Mouse (Mus musculus) adrenal gland, postnatal 4 days (tissue): ENCODE data around the gene Pygb. TPM values are rescaled to one million over a fixed set of nuclear protein-coding genes. Genes with fewer than 3 reads are reported as not detected.

Experiments used
- DNase-seq, 2 experiments: peaks; one replicate each; pipeline ENCODE4 v3.0.0; 2021 to 2022; ENCODE audit warnings: low spot score in 2 of 2, mixed read lengths in 2 of 2
- long read RNA-seq, 2 experiments: library from polyadenylated mRNA; stranded (forward); transcript quantifications; one replicate each; pipeline ENCODE4 v2.0.0; 2021
- total RNA-seq, 2 experiments: library from RNA; stranded (reverse); gene quantifications; 2 replicates each; pipeline ENCODE4 v1.2.3; 2021

The Pygb gene
- 10 to 100 TPM; 52.2 to 54.5 TPM for total RNA-seq
- long read RNA-seq, experiment 1, transcript Pygb-201 (20 exons, 3,909 nt), result major isoform, 32 of 45 reads
- long read RNA-seq, experiment 1, partial matches to known transcripts, result 8 of 45 reads
- long read RNA-seq, experiment 1, other reads (novel, unspliced or antisense), result 4 of 45 reads
- long read RNA-seq, experiment 2, transcript Pygb-201 (20 exons, 3,909 nt), result major isoform, 101 of 125 reads
- long read RNA-seq, experiment 2, partial matches to known transcripts, result 14 of 125 reads
- long read RNA-seq, experiment 2, other reads (novel, unspliced or antisense), result 9 of 125 reads

DNA sequence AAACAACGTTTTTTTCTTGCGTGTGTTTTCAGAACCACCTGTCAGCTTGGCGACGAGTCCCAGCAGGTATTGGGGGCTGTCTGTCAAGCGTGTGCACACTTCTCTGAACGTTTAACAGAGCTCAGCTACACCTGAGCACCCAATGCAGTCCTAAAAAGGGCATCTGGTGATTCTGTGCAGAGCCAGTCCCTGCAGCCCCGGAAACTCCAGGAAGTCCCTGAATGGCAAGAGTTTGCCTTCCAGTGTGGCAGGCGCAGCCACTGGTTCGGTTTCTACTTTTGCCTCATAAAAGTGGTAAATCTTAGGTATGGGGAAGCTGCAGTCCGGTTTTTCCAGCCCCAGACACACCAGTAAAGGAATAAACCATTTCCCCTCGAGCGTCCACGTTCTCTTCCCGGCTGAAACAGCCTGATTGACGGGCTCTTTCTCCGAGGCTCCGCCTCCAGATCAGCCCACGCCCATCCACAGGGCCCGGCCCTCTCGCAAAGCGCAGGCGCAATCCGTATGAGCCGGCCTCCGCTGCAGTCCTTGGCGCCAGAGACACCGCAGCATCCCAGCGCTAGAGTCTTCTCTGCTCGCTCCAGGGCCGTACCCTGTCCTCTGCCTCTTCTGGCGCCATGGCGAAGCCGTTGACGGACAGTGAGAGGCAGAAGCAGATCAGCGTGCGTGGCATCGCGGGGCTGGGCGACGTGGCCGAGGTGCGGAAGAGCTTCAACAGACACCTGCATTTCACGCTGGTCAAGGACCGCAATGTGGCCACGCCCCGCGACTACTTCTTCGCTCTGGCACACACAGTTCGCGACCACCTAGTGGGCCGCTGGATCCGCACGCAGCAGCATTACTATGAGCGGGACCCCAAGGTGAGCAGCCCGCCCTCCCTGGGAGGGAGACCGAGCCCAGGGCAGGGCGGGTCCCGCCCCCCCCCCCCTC, at the start of gene Pygb:
TSS of gene Pygb (plus strand) at position 485 of the 930 bp plus-strand sequence.
- DNase-seq, result peak; percentile 55 to 67

GRCm38 (mm10) chr2:150737881-150738280, 48.7 kb upstream of the Pygb start:
- DNase-seq, result no peak

GRCm38 (mm10) chr2:150740145-150740841, 46.2 kb upstream of the Pygb start:
- no peak for DNase-seq

GRCm38 (mm10) chr2:150741405-150741804, 45.1 kb upstream of the Pygb start:
- no peak for DNase-seq

GRCm38 (mm10) chr2:150745016-150745415, 41.5 kb upstream of the Pygb start:
- no peak for DNase-seq

DNA sequence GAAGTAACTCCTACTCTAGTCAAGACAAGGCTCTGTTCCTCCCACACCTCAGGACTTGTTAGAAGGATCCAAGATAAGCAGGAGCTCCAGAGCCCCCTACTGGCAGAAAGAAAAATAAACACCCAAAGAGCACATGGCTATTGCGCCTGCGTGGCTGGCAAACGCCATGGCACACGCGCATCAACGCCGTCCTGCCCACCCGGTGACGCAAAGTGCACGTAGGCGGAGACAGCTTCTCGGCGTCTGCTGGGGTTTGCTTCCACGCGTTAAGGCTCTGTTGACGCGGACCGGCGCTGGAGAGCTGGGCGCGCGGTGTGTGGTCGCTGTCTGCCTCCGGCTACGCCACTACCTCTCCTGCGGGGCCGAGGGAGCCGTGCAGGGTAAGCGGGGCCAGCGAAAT, 37.7 kb upstream of the Pygb start, which contains the start of gene Entpd6:
TSS of gene Entpd6 (plus strand) at position 189 of the 400 bp plus-strand sequence.
- peak; percentile 66 to 84 for DNase-seq

DNA sequence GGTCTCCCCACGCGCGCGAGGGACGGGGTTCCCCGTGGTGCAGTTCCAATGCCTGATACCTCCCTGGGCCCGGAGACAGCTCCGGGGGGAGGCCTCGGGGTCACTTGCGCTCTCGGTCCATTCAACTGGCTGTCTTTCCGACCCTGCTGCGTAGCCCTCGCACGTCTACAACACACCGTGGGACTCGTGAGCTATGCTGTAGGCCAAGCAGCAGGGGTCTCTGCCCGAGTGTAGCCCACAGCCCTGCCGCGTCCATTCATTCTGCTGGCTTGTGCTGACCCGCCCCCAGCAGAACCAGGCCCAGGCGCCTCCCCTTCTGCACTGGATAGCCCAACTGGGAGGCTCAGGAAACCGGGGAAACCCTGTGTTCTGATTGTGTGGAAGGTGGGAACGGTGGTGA, 37.3 kb upstream of the Pygb start:
- DNase-seq, result no peak

GRCm38 (mm10) chr2:150750129-150750979, 36.2 kb upstream of the Pygb start:
- no peak for DNase-seq

DNA sequence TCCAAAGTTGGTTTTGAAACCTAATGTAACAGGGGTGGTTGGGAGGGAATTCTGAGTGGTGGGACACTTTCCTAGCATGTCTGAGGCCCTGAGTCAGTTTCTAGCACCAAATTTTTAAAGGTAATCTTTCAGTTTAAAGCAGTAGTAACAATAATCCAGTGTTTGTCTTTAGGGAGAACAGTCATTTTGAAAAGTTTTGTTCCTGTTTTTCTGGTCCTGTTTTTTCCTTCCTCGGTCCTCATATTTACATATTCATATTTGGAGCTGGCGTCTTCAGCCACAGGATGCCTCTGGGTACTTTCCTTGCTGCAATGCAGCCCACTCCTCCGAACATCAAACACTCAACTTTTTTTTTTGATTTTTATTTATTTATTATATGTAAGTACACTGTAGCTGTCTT, 31.5 kb upstream of the Pygb start:
- DNase-seq, result no peak

GRCm38 (mm10) chr2:150761476-150761875, 25.1 kb upstream of the Pygb start:
- DNase-seq, result no peak

DNA sequence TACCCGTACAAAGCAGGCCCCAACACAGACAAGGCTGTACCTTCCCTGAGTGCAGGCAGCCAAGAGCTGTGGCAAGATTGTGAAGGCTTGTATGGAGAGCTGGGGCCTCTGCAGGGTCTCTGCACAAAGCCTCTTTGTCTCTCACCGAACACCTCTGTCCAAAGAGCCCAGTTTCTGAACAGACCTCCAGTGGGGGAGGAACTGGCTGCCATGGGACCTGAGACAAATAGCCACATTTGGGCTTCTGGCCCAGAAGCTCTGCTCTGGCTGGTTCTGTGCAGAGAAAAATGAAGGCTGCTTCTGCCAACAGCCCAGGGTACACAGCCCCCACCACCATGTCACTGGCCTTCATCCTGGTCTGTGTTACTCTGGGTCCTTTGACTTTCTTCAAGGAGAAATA, 20.9 kb upstream of the Pygb start:
- no peak for DNase-seq

DNA sequence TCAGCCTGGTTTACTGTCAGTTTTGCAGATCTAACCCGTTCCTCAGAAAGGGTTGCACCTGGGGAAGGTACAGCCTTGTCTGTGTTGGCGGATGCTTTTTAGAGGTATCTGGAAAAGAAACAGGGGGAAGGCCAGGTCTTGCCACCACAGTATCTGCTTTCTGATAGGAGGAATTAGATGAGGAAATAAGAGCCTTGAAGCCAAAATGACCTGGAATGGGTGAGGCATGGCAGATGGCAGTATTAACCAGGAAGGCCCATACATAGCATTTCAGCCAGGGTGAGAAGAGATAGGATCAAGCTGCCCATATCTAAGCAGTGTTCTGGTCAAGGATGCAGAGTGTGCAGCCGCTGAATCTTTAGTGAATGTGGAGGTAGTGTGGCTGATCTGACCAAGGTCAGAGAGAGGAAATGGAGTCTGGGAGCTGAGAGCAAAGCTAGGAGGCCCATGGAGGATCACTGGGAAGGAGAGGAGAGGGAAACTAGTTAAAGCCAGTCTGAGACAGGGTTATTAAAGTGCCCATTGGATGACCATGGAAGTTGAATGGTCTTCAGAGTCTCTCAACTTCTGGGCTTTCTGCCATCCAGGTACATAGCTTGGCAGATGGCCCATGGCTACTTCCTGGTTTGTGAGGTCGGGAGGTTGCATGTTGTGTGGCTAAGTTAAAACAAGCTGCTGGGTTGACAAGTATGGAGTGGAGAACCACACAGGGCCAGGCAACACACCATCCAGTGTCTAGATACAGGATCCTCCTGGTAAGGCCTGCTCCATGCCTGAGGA, 20.3 kb upstream of the Pygb start:
- DNase-seq, result no peak

- no peak for DNase-seq
These were observed 17.9 kb upstream of the Pygb start for GRCm38 (mm10) chr2:150768678-150769077.

DNA sequence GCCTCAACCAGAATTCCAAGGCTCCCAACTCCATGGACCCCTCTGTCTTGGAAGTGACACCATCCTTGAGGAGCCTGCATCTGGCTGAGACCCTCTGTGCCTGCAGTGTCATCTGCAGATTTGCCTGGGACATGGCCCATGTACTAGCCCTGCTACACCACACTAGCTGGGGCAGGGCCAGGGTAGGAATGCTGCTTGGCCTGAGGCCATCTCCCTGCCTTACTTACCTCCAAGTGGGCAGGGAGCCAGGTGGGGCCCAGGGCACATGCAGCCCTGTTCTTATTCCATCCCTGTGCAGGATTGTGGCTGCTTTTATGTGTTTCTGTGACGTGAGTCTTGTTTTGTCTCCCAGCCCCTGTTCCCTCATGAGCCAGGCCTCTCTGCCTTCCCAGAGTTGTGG, 15.8 kb upstream of the Pygb start:
- no peak for DNase-seq

- no peak for DNase-seq
These were observed 15.4 kb upstream of the Pygb start for GRCm38 (mm10) chr2:150771169-150771568.

GRCm38 (mm10) chr2:150771996-150772395, 14.5 kb upstream of the Pygb start:
- DNase-seq, result no peak

DNA sequence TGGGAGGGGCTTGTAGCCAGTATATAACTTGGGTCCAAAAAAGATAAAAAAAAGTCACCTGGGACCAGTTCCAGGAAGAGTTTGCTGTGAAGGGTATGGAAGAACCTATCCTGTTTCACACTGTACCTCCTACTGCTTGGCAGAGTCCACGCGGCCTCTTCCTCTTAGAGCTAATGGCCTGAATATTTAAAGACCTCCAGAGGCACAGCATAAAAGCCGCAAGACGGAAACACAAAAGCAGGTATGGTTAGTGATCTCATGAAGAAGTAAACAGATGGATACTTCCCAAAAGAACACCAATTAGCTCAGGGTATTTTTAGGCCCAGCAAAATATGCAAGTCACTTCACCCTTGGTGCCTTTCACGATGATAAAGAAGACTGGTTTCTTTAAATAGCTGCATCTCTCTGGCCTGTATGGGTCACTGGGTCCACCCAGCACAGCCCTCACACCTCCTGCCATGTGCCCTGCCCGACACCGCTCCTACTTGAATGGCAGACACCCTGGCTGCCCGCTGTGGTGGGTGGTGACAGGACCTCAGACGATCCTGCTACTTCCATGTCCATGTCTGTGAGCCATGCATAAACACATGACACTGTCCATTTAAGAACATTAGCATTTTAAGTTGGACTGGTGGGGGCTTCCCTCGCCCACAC, 13.9 kb upstream of the Pygb start:
- no peak for DNase-seq

GRCm38 (mm10) chr2:150782801-150783200, 3.7 kb upstream of the Pygb start:
- DNase-seq, result no peak

DNA sequence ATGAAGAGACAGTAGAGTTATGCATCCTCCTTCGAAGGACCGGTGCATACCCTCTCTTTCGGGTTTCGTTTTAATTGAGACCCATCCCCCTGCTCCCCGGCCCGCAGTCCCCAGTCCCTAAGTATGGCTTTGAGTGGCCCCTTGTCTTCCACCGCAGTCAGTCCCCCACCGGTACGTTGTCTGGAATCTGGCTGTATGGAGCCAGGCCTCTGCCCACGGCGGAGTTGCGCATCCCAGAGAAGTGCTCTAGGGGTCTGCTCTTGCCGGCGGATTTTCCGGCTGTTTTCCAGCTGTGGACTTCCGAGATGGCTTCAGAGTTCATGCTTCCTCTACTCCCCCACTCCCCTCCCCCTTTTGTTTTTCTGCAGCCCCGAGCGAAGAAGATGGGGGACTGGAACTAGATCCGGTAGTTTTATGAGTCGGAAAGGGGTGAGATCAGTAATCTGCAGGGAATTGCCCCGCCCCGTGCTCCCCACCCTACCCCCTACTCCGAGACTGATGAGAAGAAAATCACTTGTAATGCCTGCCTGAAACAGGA, 768 bp downstream of the Pygb start:
- DNase-seq, result no peak
